Mouse (Mus musculus) brain, embryonic 14.5 days (tissue): ENCODE measurements around the gene Tbx3.

Experiments
- CTCF ChIP-seq: fragments of 200-500 bp; IDR thresholded peaks from 2 replicates; pipeline ENCODE4 v1.5.1; 2012; ENCODE audit warnings: inconsistent platforms, mild to moderate bottlenecking, moderate library complexity, borderline replicate concordance; ENCODE audit not compliant: insufficient read depth, insufficient read length; ENCODE audit errors: extremely low read depth
- POLR2A ChIP-seq: fragments of 200-500 bp; IDR thresholded peaks from 2 replicates; pipeline ENCODE4 v1.6.1; 2012; ENCODE audit warnings: mild to moderate bottlenecking, inconsistent platforms, borderline replicate concordance; ENCODE audit not compliant: poor library complexity, insufficient read depth, insufficient read length, severe bottlenecking; ENCODE audit errors: extremely low read depth

DNA sequence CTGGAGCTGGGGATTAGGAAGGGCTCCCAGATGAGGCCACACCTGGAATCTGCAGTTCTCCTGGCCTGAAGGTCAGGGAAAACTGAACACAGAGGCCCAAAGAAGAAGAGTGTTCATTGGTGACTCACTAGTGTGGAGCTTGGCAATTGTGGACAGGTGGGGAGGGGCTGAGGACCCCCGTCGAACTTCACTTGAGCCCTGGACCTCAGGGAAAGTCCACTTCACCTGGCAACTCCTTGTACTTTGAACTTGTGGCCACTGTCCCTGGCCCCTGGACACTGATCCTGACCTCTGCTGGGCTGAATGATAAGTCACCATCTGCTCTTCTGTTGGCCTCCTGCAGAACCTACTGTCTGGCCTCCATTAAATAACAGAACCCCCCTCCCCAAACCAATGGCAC, 5.8 kb downstream of the Tbx3 start:
- TF ChIP-seq CTCF (no peak), POLR2A (no peak)
